Mouse (Mus musculus): Measurements from ENCODE around the gene Cyp1b1. TPM values are rescaled to one million over a fixed set of nuclear protein-coding genes. Genes with fewer than 3 reads are reported as not detected.

Cyp1b1 gene
- total RNA-seq (2014; fragmentation: Nextera tagmentation) (not detected in 2 replicates), total RNA-seq (2017) (not detected in 2 replicates)

DNA sequence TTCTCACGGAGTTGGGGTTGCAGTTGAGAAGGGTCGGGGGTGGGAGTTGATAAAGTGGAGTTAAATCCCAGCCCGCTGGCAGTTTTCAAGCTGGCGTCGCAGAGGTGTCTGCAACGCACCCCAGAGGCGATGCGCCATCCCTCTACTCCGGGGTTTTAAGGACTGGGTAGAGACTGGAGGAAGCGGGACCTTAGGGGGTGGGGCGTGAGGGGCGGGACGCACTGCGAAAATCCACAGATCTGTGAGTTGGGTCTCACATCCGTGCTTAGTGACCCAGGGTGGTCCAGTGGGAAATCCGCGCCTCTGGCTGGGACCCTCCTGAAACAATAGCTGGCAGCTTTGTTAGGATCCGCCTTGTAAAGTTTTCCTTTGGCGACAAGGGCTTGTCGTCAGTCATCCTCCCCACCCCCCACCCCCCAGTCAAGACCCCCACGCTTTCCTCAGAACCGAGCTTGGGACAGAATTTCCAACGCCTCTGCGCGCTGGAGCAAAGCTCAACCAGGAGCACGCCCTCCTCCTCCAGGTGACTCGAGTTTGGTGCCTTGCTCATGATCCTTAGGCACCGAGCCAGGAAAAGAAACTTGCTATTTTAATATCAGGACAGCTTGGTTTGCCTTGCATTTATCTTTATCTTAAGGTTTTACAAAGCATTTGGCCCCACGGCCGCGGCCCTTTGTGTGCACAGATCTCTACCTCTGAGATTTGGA is at the start of gene Cyp1b1:
Gene Cyp1b1, minus strand, starts transcription at position 131 of the 707 bp plus-strand sequence.
- no peak for ATAC-seq (replicated peaks; ENCODE audit: low FRiP score, low TSS enrichment, poor library complexity, severe bottlenecking)

DNA sequence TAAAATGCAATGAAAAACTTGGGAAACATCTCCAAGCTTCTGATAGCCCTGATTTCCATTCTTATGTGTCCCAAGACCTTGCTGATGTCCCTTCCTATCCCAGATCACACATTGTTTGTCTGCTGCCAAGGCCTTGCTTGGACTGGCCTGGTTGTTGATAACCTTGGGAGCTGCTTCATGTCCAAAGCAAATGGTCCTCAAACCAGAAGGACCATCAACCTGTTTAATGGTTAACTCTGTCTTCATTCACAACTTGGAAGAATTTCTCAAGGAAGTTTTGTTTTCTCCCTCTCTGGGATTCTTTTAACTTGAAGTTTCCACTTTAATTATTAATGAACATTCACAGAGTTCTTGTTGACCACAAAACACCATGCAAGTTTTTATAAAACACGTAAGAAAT is 47.0 kb upstream of the Cyp1b1 start:
- ATAC-seq (replicated peaks; ENCODE audit: low FRiP score, low TSS enrichment, poor library complexity, severe bottlenecking): no peak

DNA sequence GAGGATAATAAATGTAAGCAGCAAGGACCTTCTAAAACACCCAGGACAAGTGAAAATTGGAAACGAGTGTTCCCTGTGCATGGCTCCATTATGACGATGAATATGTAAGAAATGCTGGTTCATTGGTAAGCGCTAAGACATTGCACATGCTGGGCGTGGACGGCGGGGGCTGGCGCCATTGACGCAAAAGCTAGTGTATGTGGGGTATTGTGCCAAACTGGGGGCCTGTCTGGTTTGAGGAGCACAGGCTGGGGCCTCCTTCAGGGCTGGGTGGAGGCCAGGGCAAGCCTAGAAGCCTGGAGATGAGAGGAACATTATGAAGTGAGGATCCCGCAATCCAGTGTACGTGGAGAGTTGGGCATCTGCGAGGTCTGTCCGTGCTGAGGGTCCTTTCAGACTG is 39.0 kb upstream of the Cyp1b1 start:
- ATAC-seq (replicated peaks; ENCODE audit: low FRiP score, low TSS enrichment, poor library complexity, severe bottlenecking): no peak

DNA sequence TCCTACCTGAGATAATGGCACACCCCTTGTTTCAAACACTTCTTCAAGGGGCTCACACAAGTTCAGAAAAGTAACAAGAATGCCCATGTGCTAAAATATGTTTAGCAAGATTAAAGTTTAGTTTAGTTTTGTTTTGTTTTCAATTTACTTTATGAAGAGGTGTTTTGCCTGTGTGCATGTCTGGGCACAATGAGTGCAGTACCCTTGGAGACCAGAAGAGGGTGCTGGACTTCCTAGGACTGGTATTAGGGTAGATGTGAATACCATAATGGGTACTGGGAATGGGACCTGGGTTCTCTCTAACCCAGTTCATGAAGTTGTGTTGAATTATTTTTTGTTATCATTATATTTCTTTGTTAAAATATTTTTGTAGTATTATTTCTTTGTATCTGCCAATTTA is 38.0 kb upstream of the Cyp1b1 start:
- ATAC-seq (replicated peaks; ENCODE audit: low FRiP score, low TSS enrichment, poor library complexity, severe bottlenecking): no peak

DNA sequence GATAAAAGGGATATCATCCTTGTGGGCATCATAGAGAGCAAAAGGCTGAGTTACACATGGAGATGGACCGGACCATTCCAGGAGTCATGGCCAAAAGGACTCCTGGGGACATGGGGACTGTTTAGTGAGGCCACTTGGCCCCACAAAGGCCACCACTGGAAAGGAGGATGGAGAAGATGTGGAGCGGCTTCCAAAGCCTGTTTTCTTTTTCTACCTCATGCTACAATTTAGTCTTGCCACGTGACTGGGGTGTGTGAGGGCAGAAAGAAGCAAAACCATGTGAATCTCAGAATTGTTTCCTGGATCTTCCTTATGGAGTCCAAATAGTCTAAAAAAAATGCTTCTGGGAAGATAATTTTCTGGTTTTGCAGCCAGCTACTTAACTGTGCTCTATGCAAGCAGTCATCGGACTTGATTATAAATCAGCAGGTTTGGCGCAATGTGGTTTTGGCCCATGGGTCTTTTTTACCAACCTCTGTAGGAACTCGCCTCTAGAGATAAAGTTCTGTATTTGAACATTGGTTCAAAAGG is 36.9 kb upstream of the Cyp1b1 start:
- ATAC-seq (replicated peaks; ENCODE audit: low FRiP score, low TSS enrichment, poor library complexity, severe bottlenecking): no peak

DNA sequence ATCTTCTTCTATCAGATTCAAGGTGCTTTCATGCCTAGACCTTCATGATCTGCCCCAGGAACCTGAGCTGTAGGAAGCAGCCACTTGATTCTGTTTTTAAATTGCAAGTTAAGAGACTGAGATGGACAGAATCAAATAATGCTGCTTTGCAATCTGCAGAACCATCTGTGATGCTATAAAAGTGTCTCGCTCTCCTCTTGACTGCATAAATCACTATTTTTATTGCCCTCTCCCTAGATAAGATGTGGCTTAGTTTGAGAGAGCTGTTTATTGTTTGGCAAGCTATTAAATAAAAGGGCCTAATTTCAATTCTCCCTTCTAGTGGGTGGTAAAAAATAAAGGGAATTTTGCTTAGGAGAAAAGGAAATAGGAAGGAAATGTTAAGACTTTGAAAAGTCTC is 34.8 kb upstream of the Cyp1b1 start:
- ATAC-seq (replicated peaks; ENCODE audit: low FRiP score, low TSS enrichment, poor library complexity, severe bottlenecking): no peak

DNA sequence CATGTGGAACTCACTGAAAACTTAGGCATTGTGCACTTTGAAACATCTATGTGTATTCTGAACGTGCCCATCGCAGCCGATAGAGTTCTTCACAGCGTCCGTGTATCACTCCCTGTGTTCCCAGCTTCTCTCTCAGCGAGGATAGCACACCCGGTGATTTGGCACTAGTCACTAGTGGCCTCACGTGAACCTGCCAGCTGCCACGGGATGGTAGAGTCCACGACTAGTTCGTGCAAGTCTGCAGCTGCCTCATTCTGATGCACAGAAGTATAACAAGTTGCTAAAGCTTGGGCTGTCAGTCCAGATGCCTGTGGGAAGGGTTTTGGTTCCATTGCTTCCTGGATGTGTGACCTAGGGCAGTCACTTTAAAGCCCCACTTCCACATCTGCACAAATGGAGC is 32.1 kb upstream of the Cyp1b1 start:
- ATAC-seq (replicated peaks; ENCODE audit: low FRiP score, low TSS enrichment, poor library complexity, severe bottlenecking): no peak

DNA sequence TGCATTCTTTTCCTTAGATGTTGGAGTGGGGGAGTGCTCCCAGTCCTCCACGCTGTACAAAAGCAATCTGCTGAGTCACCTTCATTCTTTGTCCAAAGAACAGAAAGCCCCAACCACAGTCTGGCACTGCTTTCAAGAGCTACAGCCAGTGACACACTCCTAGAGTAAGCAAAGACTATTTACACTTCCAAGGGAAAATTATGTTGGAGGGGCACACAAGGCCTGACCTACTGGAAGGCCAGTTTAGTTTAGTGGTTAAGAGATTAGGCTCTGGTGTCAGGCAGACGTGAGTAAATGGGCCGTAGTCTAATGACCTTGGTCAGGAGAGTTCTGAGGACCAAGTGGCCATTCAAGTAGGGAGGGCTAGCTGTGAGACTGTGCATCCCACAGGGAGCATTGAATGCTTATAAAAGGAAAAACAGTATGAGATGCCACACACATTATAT is 31.3 kb upstream of the Cyp1b1 start:
- ATAC-seq (replicated peaks; ENCODE audit: low FRiP score, low TSS enrichment, poor library complexity, severe bottlenecking): no peak

DNA sequence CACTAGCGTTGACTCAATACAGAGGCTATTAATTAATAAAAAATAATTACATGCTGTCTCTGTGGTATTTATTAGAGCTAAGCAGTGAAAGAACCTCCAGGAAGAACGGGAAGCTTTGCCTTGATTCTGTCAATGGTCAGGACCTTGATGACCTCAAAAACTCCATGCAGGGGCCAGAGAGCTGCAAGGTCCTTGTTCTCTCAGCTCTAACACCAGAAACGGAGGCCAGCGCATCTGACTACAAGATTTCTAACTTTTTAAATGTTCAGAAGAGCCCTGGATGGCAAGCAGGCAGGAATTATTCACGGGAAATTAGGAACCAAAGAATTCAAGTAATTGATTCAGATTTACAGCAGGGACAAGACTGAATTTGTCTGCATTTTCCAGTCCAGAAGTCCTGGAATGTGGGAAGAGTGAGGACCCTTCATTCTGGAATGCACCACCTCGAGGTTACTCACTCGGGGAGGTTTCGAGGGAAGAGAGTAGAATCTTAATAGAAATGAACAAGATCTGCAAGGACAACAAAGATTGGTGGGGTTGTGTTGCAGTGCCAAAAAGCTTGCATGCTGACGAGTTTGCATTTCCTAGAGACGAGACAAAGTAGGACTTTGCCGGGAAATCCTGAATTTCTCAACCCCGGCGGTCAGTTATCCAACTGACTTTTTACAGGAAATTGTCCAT is 30.3 kb upstream of the Cyp1b1 start:
- no peak for ATAC-seq (replicated peaks; ENCODE audit: low FRiP score, low TSS enrichment, poor library complexity, severe bottlenecking)

DNA sequence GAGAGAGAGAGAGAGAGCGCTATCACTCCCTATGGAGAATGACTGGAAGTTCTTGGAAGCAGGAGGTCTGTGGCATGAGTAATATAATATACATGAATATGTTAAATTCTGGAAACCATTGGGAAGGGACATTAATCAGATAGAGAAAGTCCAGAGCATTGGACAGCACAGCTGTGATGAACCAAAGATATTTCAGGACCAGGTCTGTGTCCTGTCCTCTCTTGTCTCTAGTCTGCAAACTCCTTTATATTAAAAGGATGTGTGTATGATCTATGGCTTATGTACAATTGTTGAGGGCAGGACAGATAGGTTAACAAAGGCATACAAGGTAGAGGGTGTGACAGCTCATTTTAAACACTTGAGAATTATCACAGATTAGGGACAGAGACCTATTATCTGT is 28.6 kb upstream of the Cyp1b1 start:
- ATAC-seq (replicated peaks; ENCODE audit: low FRiP score, low TSS enrichment, poor library complexity, severe bottlenecking): no peak

DNA sequence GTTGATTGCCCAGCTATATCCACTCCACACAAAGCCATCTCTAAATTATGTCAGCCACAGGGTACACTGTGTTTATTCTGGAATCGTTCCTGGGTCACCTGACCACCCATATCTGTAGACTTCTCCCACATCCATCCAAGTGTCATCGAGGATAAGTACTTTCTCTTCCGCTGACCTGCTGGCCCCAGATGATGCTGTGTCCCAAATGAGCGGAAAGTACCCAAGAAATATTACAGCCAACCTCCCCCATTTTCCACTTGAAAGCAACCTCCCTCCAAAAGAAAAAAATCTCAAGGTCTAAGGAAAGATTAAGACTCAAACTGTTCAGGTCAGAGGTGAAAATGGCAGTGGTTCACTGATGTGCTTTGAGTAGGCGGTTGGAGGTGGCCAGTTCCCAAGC is 27.8 kb upstream of the Cyp1b1 start:
- ATAC-seq (replicated peaks; ENCODE audit: low FRiP score, low TSS enrichment, poor library complexity, severe bottlenecking): no peak

DNA sequence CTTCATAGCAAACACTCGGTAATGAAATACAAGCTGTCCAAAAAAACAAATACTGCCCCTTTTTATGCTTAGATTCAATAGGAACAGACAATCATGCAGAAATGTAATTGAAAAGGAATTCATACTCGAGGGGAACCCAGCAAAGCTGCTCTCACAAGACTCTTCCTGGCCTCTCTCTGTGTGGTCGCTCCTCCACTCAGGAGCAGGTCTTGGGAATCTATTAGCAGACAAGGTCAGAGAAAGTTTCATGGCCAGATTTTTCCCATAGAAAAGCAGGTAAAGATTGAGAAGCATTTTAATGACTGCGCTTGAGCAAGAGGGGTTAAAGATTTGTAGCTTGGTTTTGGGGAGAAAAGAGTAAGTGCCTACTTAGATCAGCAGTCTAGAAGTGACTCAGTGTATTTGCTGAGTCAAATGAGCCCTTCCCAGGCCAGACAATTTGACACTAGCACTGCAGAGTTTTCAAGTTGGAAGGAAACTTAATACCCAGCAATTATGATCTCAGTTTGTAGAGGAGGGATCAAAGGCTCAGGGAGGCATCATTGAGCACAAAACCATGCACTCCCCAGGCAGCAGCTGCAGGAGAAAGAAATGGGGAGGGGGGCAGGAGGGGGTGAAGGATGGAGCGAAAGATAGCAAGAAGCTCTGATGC is 24.1 kb upstream of the Cyp1b1 start:
- no peak for ATAC-seq (replicated peaks; ENCODE audit: low FRiP score, low TSS enrichment, poor library complexity, severe bottlenecking)

DNA sequence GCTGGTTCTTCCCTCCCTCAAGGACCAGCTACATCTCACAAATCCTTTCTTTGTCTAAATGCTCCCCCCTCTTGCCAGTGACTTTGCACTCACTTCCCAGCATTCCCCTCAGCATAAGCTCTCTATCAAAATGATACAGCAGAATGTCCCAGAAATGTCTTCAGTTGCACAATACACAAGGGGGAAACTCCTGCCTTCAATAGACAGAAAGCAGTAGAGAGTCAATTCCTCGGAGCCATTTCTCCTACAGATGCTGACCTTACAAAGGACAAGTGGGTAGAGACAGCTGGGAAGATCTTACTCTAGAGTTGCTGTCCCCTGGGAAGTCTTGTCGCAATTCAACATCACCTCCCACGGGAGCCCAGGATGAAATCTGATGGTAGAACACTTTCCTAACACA is 22.7 kb upstream of the Cyp1b1 start:
- ATAC-seq (replicated peaks; ENCODE audit: low FRiP score, low TSS enrichment, poor library complexity, severe bottlenecking): no peak

DNA sequence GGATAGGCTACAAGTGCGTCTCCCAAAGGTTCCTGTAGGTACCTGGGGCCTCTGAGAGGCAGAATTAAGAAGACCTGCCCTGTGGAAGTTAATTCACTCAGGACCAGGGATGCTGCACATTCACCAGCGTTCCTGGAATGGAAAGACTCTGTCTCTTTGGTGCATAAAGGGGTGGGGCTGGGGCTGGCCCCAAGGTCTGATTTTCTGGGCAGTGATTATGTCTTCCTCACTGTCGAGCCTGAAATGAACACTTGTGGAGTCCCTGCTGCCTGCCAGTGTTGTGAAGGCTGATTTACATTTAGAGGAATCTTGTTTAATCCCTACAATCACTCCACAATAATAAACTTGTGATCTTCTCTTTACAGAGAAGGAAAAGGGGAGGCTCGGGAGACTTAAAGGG is 18.2 kb upstream of the Cyp1b1 start:
- ATAC-seq (replicated peaks; ENCODE audit: low FRiP score, low TSS enrichment, poor library complexity, severe bottlenecking): no peak

DNA sequence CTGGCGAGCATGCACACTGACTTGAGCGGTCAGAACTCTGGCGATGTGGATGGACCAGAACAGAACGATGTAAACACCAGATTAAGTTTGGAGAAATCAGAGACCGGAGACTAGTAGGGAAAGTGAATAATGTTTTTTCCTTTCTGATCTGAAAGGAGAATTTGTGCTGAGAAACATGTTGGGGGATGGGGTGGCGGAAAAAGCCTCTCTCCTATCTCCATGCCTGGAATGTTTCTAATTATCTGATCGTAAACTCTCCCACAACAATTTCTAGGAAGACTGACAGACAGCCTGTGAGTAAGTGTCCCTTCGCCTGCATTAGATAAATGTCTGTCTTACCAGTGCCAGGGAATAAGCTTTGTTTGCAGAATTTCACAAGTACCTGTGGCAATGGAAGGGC is 16.1 kb upstream of the Cyp1b1 start:
- ATAC-seq (replicated peaks; ENCODE audit: low FRiP score, low TSS enrichment, poor library complexity, severe bottlenecking): no peak

DNA sequence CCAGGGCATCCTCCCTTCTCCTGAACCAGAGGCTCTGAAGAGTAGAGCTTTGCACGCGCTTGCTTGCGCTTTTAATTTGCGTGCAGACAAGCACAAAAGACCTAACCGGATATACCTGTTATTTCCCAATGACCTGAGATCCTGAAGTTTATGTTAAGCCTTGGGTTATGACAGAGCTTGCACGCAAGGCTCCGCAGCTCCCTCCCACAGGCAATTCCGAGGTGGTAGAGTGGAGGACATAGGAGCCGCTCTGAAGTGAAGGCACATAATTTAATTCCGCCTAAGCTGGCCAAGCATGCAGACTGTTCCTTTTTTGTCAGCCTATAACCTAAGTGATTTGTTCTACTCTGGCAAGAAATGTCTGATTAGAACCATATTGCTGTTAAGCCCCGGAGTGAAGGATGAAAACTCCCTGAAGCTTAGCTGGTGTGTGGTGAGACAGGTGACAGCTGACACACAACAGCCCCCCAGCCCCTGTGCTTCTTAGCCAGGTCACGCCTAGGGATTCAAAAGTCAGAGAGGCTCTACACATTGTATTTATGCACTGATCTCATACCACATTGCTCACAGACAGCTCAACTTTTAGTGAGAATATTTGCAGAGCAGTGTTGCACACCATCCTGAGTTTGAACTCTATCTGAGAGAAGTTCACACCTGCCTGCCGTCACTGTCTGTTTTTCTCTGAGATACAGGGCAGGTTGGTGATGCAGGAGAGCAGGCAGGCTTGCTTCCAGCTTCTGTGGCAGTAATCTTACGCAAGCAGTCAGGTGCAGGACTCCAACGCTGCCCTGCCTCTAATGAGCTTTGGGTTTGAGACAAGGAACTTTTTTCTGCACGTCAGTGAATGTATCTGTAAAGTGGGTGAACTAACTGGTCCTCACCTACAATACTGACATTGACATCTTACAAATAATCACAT is 14.0 kb upstream of the Cyp1b1 start:
- no peak for ATAC-seq (replicated peaks; ENCODE audit: low FRiP score, low TSS enrichment, poor library complexity, severe bottlenecking)

DNA sequence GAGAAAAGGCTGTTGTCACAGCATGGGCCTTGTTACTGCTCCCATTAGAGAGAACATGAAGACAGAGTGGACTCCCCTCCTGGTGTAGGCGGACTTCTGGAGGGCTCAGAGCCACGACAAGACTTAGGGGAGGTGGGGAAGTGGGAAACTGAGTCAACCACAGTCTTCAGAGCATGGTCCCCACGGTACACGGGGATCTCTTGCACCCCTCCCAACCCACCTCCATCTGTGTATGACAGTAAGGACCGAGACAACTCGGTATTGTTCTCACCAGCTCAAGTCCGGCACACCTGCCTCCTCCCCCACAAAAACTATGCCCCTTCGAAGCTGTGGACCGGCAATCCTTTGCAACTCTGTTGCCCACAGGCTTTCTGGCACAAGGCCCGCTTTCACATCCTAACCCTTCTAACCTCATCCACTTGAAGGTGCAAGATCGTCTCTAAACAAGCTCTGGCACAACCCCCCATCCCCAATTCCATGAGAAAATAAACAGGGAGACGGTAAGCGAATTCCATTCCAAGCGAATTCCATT is 13.3 kb upstream of the Cyp1b1 start:
- no peak for ATAC-seq (replicated peaks; ENCODE audit: low FRiP score, low TSS enrichment, poor library complexity, severe bottlenecking)

DNA sequence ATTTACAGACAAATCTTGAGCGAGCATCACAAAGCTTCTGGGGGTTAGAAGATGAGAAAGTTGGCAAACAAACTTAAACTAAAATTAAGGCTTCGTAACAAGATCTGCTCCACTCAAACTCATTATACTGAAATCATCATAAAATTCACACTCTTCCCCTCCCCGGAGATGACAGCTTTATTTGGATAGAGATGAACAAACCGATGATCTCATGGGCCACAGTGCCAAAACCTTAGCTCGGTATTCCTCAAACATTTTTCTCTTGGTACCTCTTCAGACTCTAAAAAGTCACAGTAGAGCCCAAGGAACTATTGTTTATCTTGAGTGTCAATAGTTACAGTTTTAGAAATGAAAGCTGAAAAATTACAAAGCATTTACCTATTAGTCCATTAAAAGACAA is 11.8 kb upstream of the Cyp1b1 start:
- no peak for ATAC-seq (replicated peaks; ENCODE audit: low FRiP score, low TSS enrichment, poor library complexity, severe bottlenecking)

DNA sequence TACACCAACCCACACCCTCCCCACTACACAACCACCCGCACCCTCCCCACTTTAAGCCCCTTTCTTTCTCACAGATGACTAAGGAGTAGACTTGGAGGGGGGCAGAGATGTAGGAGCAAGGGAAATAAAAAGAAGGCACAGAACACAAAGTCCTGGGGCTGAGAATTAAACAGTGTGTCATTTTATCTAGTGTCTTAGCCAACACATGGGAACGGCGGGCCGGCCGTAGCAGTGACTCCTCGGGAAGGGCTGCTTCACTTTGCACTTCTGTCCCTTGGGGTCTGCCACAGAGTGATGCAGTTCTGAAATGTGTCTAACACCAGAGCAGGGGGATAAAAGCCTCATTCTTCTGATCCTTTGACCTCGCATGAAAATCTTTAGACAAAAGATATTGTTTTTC is 5.8 kb upstream of the Cyp1b1 start:
- no peak for ATAC-seq (replicated peaks; ENCODE audit: low FRiP score, low TSS enrichment, poor library complexity, severe bottlenecking)
